Mouse (Mus musculus) spleen, embryonic (tissue): Measurements from ENCODE around the gene Jph2.

Source experiments
- CTCF ChIA-PET: fragments of 350-600 bp; sonication (Branson Sonifier 250); formaldehyde crosslinking; loops from one replicate; lab custom pipeline; 2022; lab: Charles Lee

Gene Jph2

GRCm38 (mm10) chr2:163397905-163398304 is at the start of gene Jph2:
Jph2 (minus strand) TSS chr2:163397993.
- CTCF ChIA-PET, result no interaction called here

DNA sequence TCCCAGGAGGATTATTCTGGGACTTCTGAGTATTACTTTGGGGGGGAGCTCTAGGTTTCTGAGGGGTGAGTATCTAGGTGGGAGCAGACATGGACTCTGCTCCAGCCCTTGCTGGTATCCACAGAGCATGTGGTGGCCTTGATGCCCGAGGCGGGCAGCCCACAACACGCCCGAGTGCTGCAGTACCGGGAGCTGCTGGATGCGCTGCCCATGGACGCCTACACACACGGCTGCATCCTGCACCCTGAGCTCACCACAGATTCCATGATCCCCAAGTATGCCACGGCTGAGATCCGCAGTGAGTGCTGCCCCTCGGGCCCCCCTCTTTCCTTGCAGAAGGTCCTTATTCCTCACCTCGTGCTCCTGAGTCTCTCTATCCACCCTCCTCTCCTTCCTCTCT is 49.6 kb upstream of the Jph2 start:
- CTCF ChIA-PET, result no interaction called here

DNA sequence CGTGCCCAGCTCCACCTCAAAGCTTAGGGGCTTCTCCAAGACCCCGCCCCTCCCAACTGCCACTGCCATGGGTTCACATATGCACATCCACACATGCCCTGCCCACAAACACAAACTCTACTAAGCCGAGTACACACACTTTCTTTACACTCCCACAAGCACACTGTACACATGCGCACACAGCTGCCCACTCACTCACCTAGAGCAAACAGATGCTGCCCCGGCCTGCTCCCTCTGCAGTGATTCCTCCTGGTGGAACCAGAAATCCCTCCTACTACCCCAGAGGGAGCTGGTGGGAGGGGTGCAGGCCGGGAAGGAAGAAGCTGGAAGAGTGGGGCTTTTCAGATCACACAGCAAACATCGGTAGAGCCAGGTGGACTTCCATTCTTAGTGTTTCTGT is 46.2 kb upstream of the Jph2 start:
- CTCF ChIA-PET, result no interaction called here

DNA sequence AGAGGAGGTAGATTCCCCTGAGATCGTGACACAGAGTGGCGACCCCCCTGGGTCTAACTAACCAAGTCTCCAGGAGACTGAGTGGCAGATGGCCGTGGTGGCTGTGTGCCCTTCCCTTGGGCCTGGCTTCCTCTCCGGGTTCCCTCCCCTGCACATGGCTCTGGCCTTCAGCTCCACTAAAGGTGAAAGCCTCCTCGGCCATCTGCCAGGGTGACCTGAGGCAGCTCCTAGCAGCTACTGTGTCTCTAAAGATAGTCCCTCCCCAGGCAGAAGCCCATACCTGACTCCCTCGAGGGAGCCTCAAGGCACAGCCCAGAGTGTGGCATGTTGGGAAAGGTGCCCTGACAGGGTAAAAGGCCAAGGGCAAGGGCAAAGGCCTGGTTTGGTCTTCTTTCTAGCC is 45.8 kb upstream of the Jph2 start:
- CTCF ChIA-PET, result no interaction called here

GRCm38 (mm10) chr2:163439488-163439887 is 41.7 kb upstream of the Jph2 start:
- CTCF ChIA-PET, result no interaction called here

DNA sequence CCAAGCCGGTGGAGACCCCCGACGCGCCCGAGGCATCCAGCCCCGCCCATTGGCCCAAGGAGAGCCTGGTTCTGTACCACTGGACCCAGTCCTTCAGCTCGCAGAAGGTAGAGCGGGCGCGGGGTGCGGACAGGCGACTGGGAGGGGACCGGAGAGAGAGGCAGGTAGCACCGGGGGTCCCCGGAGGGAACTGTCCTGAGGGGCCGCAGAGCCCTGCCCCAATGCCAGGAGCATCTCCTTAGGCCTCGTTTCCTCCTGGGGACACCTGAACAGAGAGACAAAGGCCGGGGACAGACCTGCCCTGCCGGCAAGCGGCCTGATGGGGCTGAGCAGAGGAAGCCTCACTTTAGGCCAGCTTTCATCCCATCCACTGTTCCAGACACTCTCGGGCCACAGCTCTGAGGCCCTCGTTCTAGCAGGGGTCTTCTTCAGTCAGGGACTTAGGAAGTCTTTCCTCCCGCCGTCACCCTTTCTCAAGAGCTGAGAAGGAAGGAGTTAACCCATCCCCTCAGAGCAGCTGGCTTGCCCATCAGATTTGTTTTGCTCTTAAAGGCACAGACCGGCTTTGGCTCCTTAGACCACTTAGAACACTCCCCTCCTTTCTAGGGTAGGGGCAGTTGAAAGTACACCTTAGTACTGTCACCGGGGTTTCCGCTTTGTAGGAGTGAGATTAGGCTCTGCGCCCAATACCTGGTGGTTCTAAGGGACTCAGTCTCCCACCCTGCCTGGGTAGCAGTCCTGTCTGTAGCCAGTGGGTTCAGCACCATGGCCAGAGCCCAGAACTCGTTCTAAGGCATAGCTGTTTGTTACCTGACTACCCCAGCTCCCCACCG is 41.0 kb upstream of the Jph2 start:
- CTCF ChIA-PET, result no interaction called here

- CTCF ChIA-PET, result no interaction called here
Observed at GRCm38 (mm10) chr2:163438246-163438618, 40.4 kb upstream of the Jph2 start, which contains the start of gene Gdap1l1. Gdap1l1 (plus strand) TSS chr2:163438476.

GRCm38 (mm10) chr2:163437800-163438199 is 40.0 kb upstream of the Jph2 start:
- CTCF ChIA-PET, result no interaction called here

- CTCF ChIA-PET, result no interaction called here
Observed at GRCm38 (mm10) chr2:163433971-163434370, 36.2 kb upstream of the Jph2 start.

DNA sequence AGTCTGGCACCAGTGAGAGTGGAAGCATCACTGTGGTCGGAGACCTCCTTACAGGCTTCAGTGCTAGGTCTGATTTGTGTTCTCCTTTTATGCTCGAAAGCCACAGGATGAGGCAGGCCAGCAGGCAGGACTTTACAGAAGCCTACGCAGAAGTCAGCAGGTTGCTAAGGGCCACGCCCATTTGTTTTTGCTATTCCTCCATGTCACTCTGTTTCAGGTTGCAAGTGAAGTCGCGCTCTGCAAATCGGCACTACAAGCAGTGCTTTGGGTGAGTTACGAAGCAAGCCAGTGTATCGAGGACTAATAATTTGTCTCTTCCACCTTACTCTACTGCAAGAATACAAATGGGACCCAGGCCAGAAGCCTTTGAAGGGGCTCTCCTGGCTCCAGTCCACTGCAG is 33.5 kb upstream of the Jph2 start:
- CTCF ChIA-PET, result no interaction called here

GRCm38 (mm10) chr2:163428346-163429011 is 30.7 kb upstream of the Jph2 start:
- CTCF ChIA-PET, result no interaction called here

DNA sequence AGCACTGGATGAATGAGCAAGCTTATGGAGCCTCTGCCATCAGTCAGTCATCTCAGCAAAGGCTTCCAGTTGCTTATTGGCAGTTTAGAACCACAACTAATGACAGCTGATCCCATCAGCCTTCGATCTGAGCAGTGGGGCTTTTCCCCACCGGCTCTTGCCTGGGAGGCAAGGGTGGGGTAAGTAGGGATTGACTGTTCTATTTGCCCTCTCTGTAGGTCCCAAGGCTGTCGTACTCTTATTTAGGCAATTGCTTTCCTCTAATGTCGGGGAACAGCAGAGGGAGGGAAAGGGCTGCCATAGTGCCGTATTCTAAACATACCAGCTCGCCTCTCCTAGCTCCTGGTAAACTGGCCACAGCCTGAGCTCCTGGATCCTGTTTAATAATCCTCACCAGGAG is 26.8 kb upstream of the Jph2 start, which contains the start of gene Oser1:
Gene Oser1 (minus strand): TSS at position 101 of the 400 bp plus-strand sequence.
- CTCF ChIA-PET, result no interaction called here

DNA sequence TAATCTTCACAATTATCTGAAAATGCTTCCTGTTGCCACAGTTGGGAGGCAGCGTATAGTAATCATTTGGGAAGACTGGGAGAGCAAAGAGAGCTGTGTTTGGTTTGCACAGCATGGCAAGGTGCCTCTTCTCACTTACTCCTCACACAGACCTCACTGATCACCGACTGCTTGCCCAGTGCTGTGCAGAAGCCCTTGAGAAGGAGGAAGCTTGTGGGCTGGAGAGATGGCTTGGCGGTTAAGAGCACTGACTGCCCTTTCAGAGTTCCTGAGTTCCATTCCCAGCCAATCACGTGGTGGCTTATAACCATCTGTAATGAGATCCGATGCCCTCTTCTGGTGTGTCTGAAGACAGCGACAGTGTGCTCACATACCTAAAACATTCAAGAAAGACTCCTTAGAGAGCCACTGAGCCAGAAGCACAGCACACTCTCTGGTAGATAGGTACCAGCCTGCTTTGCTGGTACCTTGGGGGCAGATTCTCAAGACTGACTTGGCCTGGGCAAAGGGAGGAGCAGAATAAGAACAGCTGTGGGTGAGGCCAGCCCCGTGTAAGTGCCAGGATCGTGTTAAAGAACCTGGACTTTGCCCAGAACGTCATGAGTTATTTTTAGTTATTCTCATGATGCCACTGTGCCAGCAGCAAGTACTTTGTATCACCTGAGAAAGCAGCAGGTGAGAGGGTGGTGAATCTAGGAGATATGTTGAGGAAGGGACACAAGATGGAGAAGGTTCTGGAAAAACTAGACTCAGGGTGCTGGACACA is 25.3 kb upstream of the Jph2 start:
- CTCF ChIA-PET, result no interaction called here

- CTCF ChIA-PET, result no interaction called here
Observed at GRCm38 (mm10) chr2:163420366-163420886, 22.6 kb upstream of the Jph2 start.

DNA sequence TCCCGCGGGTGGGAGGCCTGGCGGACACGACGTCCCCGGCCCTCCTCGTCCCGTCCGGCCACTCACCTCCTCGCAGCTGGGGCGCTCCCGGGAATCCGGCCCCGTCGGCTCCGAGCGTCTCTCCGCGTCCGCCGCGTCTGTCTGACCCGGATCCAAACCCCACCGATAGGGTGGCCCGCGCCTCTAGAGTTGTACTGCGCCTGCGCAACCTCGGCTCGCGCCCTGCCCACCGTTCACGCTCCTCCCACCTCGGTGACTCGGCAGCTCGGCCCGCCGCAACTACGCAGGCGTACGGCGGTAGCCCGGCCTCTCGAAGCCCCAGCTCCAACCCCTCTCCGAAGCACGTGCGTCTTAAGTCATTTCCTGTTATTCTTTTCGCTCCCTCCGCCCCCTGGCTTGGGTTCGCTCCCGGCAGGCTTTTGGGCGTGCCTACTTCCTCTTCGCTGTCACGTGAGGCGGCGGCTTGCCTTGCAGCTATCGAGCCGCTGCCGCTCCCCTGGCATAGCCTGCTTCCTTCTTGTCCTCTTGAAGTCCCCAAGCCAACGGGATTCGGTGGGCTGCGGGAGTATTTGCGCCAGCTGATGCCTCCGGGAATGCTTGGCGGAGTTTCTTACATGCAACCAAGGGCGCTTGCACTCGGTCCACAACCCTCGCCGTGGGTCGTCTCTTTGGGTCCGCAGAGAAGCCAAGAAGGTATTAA is 21.7 kb upstream of the Jph2 start:
- CTCF ChIA-PET, result interaction anchor here (0.7 kb wide), 1 partner anchor 17 kb away, joined by 5 read pairs; no protein-coding TSS in a partner anchor

- CTCF ChIA-PET, result no interaction called here
Observed at GRCm38 (mm10) chr2:163418841-163419345, 21.1 kb upstream of the Jph2 start.

- CTCF ChIA-PET, result interaction anchor here (0.6 kb wide), 2 partner anchors 16 to 30 kb away, joined by 3 to 4 read pairs; no protein-coding TSS in a partner anchor
Observed at GRCm38 (mm10) chr2:163417830-163418229, 20.0 kb upstream of the Jph2 start.

- CTCF ChIA-PET, result interaction anchor here (0.6 kb wide), 2 partner anchors 16 to 31 kb away, joined by 3 to 4 read pairs; no protein-coding TSS in a partner anchor
Observed at GRCm38 (mm10) chr2:163417026-163417425, 19.2 kb upstream of the Jph2 start.

- CTCF ChIA-PET, result no interaction called here
Observed at GRCm38 (mm10) chr2:163412846-163413590, 15.2 kb upstream of the Jph2 start.

DNA sequence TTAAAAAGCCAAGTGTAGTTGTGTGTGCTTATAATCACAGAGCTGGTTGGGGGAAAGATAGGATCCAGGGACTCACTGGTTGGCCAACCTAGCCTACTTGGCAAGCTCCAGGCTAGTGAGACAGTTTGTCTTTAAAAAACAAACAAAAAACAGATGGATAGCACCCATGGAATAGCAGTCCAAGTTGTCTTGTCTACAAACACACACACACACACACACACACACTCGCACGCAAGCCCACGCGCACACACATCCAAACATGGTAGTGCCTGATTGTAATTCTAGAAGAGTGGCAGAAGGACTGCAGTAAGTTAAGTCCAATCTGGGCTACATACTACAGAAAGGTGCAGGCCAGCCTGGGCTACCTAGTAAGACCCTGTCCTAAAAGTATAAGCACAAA is 14.6 kb upstream of the Jph2 start:
- CTCF ChIA-PET, result no interaction called here
